Mouse (Mus musculus) E14TG2a.4 (cell line): ENCODE measurements around the gene Plekhn1.

Experiments used
- H3K27me3 ChIP-seq: 2 replicates; pipeline ENCODE4 v1.6.1; 2014; ENCODE audit warnings: low read length, control low read depth; ENCODE audit not compliant: insufficient read depth
- H3K36me3 ChIP-seq: 2 replicates; pipeline ENCODE4 v1.6.1; 2014; ENCODE audit warnings: low read length, control low read depth; ENCODE audit not compliant: insufficient read depth
- H3K4me1 ChIP-seq: replicated peaks from 2 replicates; pipeline ENCODE4 v1.6.1; 2014; ENCODE audit warnings: low read depth, low read length, control low read depth
- H3K4me3 ChIP-seq: replicated peaks from 2 replicates; pipeline ENCODE4 v1.5.1; 2014; ENCODE audit warnings: mild to moderate bottlenecking, low read length
- H3K9me3 ChIP-seq: 2 replicates; pipeline ENCODE4 v1.6.1; 2014; ENCODE audit warnings: low read length, control low read depth
- CTCF ChIP-seq: conservative IDR thresholded peaks from 2 replicates; pipeline ENCODE4 v1.5.1; 2014; ENCODE audit warnings: low read length
- NANOG ChIP-seq: IDR thresholded peaks from 2 replicates; pipeline ENCODE4 v1.6.1; 2014; ENCODE audit warnings: borderline replicate concordance, low read length, mixed read lengths
- POU5F1 ChIP-seq: IDR thresholded peaks from 2 replicates; pipeline ENCODE4 v1.6.1; 2014; ENCODE audit warnings: low read length, borderline replicate concordance

Gene Plekhn1

DNA sequence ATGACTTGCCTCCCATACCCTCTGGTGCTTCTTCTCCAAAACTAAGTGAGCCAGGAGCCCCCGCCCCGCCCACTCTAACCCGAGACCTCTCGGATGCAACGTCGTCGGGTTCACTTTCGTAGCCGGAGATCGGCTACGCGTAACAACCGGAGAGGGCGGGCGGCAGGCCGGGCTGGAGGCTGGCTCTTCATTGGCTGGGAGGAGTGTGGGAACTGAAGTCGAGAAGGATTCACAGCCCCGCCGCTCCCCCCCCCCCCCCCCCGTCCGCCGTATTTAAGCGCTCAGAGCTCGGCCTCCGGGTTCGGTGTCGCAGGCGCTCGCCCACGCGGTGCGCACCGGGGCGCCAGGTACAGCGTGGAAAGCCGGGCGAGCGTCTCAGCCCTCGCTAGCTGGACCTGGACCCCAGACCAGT is 31.6 kb downstream of the Plekhn1 start, which contains the start of gene AW011738:
Gene AW011738, plus strand, starts transcription at position 304 of the 412 bp plus-strand sequence.
- TF ChIP-seq NANOG (no peak), CTCF (no peak), POU5F1 (no peak)
- H3K4me1 ChIP-seq, result peaks cover 27% of the 10 kb centered on the region
- peaks cover 59% of the 10 kb centered on the region for H3K27me3 ChIP-seq
- no peaks in the 10 kb centered on the region for H3K36me3 ChIP-seq
- no peaks in the 10 kb centered on the region for H3K9me3 ChIP-seq
- H3K4me3 ChIP-seq, result peak within 1 kb of the TSS; percentile 76

DNA sequence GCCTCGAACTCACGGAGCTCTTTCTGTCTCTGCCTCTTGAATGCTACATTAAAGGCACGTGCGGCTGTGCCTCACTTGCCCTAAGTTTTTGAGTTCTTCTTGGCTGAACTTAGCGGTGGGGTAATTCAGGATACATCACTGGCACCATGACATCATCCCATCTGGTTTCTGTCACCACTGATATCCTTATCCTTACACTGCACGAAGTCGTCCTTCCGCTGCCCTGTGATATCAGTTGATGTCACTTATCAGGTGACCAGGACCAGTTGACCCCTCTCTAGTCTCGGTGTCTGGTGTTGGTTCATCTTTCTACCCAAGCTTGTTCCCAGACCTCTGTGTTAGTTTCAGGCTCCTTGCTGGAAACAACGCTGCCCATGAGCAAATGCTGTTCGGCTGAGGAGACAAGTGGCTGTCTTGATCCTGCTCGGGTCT is 32.2 kb downstream of the Plekhn1 start:
- Histone ChIP-seq H3K27me3 (peaks cover 59% of the 10 kb centered on the region), H3K4me3 (no peak overlapping the region), H3K9me3 (no peaks in the 10 kb centered on the region), H3K4me1 (peaks cover 27% of the 10 kb centered on the region), H3K36me3 (no peaks in the 10 kb centered on the region)
- no peak for TF ChIP-seq CTCF
- no peak for TF ChIP-seq POU5F1
- TF ChIP-seq NANOG, result no peak

DNA sequence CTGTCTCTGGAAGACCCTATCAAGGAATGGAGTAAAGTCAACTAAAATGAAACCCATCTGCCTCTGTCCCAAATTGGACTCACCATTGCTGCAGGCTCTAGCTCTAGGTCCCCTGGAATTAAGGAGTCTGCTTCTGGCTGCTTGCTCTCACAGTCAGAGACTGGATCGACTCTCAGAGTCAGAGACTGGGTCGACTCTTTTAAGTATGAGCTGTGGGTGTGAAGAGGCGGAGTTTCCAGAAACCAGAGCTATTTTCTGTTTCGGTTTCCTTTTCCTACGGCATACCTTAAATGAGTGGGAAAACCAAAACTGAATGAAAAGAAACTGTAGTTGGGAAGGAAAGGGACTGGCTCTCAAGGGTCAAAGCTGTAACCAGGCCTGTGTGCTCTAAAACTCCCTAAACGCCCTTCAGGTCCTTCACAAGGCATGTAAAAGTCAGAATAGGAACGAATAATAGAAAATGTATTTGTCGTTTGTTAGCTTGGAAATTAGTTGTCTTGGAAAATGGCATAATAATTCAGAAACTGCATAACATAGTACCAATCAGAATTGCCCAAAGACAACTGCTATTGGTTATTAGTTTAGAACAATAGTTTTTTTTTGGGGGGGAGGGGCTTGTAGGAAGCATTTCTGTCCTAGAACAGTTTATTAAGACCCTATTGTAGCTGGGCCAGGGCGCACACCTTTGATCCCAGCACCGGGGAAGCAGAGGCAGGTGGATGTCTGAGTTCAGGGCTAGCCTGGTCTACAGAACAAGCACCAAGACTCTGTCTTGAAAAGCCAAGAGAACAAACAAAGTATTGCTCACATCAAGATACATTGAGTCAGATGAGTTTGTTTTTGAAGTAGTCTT is 33.8 kb downstream of the Plekhn1 start, which contains the start of gene Isg15:
Gene Isg15, minus strand, starts transcription at position 196 of the 853 bp plus-strand sequence.
- no peaks in the 10 kb centered on the region for H3K9me3 ChIP-seq
- TF ChIP-seq POU5F1 (no peak), CTCF (no peak), NANOG (no peak)
- peaks cover 55% of the 10 kb centered on the region for H3K27me3 ChIP-seq
- no peaks in the 10 kb centered on the region for H3K36me3 ChIP-seq
- peaks cover 36% of the 10 kb centered on the region for H3K4me1 ChIP-seq
- no peak within 1 kb of the TSS for H3K4me3 ChIP-seq

DNA sequence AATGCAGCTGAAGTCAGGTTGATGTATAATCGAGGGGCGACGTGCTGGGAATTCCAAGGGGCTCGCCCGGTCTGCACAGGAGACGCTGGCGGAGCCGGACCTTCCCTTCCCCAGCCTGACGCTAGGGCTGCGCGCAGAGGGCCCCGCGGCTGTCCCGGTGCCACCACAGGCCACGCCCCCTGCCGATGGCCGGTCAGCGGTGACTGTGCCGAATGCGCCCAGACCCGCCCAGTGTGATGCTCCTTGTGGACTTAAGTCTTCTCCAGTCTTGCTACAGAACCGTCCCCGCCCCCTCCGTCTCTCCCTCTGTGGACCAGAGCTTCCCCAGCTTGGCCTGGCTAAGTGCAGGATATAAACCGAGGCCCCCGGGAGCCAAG is 36.8 kb downstream of the Plekhn1 start:
- TF ChIP-seq CTCF (no peak), NANOG (no peak), POU5F1 (no peak)
- H3K9me3 ChIP-seq, result no peaks in the 10 kb centered on the region
- H3K4me3 ChIP-seq, result peak overlapping the region; percentile 82
- H3K36me3 ChIP-seq, result peaks cover 27% of the 10 kb centered on the region
- peaks cover 56% of the 10 kb centered on the region for H3K4me1 ChIP-seq
- H3K27me3 ChIP-seq, result peaks cover 24% of the 10 kb centered on the region

DNA sequence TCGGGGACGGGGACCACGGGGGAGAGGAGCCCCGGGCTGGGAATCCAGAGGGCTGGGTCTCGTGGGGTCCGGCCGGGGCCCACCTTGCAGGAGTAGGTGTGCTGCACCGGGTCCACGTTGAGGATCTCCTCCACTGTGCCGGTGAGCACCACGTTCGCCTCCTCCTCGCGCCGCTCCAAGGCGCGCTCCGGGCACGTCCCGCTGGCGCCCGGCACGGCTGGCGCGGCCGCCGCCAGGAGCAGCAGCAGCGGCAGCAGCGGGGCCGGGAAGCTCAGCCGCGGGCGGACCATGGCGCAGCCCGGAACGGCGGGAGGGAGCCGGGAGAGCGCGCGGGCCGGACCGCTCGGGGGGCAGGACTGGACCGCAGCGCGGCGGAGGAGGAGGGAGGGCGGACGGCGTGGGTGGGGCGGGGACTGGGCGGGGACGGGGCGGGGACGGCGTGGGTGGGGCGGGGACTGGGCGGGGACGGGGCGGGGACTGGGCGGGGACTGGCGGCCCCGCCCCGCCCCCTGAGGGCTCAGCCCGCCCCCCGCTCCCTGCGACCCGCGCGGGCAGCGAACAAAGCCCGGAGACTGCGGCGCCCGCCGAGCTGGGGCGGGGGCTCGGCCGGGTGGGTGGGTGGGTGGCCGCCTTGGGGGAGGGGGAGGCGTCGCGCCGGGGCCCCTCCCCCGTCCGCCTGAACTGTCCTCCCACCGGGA is 37.4 kb downstream of the Plekhn1 start, which contains the start of gene Agrn:
Gene Agrn, minus strand, starts transcription at position 358 of the 698 bp plus-strand sequence.
- H3K4me1 ChIP-seq, result peaks cover 56% of the 10 kb centered on the region

DNA sequence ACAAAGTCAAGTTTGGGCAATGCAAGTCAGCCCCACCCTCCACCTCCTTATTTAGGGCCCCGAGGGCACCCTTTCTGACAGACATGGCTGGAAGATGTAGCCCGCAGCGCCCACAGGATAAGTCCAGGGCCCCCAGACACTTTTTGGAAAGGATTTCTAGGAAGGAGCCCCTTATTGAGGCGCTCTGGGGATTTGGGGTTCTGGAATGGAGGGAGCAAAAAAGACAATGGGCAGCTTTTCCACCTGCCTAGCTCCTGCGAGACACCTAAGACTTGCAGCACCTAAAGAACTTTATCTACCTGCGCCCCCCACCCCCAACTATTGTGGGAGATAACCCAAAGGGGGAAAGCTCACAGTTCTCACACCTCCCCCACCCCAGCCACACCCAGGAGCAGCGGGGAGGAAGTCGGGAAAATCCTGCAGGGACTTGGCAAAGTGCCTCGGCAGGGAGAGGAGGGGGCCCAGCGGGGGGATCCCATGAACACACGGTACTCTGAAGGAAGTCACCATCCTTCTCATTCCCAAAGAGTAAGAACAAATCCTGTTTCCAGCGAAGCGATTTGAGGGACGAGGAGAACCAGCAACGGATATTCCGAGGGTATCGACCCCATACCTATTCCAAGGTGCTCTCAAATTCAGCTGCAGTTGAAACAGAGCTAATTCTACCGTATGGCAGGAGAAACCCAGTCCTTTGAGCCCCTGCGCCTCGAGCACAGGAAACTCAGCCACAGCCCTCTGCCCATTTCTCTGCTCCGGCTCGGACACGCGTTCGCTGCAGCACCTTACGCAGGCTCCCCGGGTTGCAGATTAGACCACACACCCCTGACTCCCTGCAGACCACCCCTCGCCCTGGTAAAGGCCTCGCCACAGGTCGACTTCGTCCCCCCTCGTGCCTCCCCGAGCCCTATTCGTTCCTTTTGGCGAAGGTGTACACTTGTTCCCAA is 38.5 kb downstream of the Plekhn1 start:
- H3K4me3 ChIP-seq, result peak overlapping the region; percentile 93

More for the DNA sequence above, 37.4 kb downstream of the Plekhn1 start, which contains the start of gene Agrn:
- Histone ChIP-seq H3K27me3 (peaks cover 19% of the 10 kb centered on the region), H3K9me3 (no peaks in the 10 kb centered on the region), H3K4me3 (peak within 1 kb of the TSS; percentile 93), H3K36me3 (peaks cover 33% of the 10 kb centered on the region)
- TF ChIP-seq NANOG (no peak), CTCF (no peak), POU5F1 (no peak)

DNA sequence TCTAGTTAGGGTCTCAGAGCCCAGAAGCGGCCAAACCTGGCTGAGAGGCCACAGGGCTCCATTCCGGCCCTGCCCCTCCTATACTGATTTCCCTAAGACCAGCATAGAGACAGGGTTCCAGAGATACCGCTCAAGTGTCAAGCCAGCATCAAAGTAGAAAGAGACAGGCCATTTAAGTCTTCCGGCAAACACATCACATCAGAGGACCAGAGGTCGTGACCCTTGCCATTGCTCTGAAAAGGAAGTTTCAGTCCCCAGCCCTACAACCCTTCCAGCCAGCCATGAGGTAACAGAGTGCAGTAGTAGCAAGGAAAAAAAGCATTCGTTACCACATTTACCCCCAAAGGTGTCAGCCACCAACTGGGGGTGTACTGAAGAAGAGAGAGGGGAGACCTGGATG is 40.3 kb downstream of the Plekhn1 start:
- TF ChIP-seq NANOG (no peak), POU5F1 (no peak), CTCF (no peak)
- peaks cover 61% of the 10 kb centered on the region for H3K36me3 ChIP-seq
- H3K27me3 ChIP-seq, result peaks cover 7% of the 10 kb centered on the region
- H3K9me3 ChIP-seq, result no peaks in the 10 kb centered on the region
- peaks cover 83% of the 10 kb centered on the region for H3K4me1 ChIP-seq
- peak overlapping the region; percentile 93 for H3K4me3 ChIP-seq

More for the DNA sequence above, 38.5 kb downstream of the Plekhn1 start:
- Histone ChIP-seq H3K27me3 (peaks cover 13% of the 10 kb centered on the region), H3K9me3 (no peaks in the 10 kb centered on the region), H3K36me3 (peaks cover 44% of the 10 kb centered on the region), H3K4me1 (peaks cover 67% of the 10 kb centered on the region)
- TF ChIP-seq CTCF (no peak), POU5F1 (no peak), NANOG (no peak)
